Mouse (Mus musculus): ENCODE results near the gene Fam120a. TPM values are rescaled to one million over a fixed set of nuclear protein-coding genes. Genes with fewer than 3 reads are reported as not detected.

Gene Fam120a
- total and polyA plus RNA-seq, 3 experiments, result 66.2 to 119 (median 82.7) TPM

DNA sequence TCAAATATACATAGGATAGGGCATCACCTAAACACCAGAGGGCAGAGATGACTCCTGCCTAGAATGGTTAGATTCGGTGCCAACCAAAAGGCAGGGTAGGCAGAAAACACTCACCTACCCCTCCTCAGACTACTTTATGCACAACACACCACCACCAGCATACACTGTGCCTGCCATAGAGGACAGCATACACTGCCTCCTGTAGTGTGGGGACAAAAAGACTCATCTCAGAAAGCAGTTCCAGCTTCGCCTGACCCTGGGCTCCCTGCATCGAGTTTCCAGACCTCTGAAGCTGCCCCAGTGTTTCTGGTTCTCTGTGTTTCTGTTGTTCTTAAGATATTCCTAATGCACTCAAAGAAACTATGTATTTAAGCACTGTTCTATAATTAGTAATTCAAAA, 54.7 kb downstream of the Fam120a start:
- H3K27me3 ChIP-seq (ENCODE audit: control insufficient read depth in 1 of 2, insufficient read depth in 2 of 2, low read length in 2 of 2), result no peaks in the 10 kb centered on the region
- no peaks in the 10 kb centered on the region for H3K79me2 ChIP-seq (ENCODE audit: control insufficient read depth, insufficient read depth, low read length, poor library complexity)
- peaks cover 0 to 6% of the 10 kb centered on the region in 2 experiments; a peak in 2 of 4 replicates for H3K4me1 ChIP-seq (ENCODE audit: control insufficient read depth in 1 of 2, insufficient read depth in 2 of 2, low read length in 2 of 2)
- no peak overlapping the region for H3K27ac ChIP-seq (ENCODE audit: control insufficient read depth, low read depth, low read length)
- DNase-seq (ENCODE audit: low read depth, low spot score), result no peak
- H3K9me3 ChIP-seq (replicated peaks; ENCODE audit: insufficient read depth, low read length), result no peaks in the 10 kb centered on the region
- no peak for TF ChIP-seq TAL1 (IDR thresholded peaks at IDR 0.05; ENCODE audit: low read length)
- TF ChIP-seq USF2 (IDR thresholded peaks at IDR 0.05; ENCODE audit: borderline replicate concordance in 1 of 2, insufficient read depth in 1 of 2, low read depth in 1 of 2, low read length in 2 of 2), result no peak
- TF ChIP-seq CHD1 (IDR thresholded peaks at IDR 0.05; ENCODE audit: low read depth, low read length), result no peak
- TF ChIP-seq SMC3 (IDR thresholded peaks at IDR 0.05; ENCODE audit: low read depth, low read length), result no peak
- TF ChIP-seq MAZ (IDR thresholded peaks at IDR 0.05; ENCODE audit: low read depth, low read length), result no peak
- no peak for TF ChIP-seq TBP (IDR thresholded peaks at IDR 0.05; ENCODE audit: low read depth, low read length)
- TF ChIP-seq POLR2AphosphoS2 (IDR thresholded peaks at IDR 0.05; ENCODE audit: low read length), result no peak
- no peak for TF ChIP-seq ZKSCAN1 (IDR thresholded peaks at IDR 0.05; ENCODE audit: low read depth, low read length)
- no peak for TF ChIP-seq USF1 (IDR thresholded peaks at IDR 0.05; ENCODE audit: low read depth, low read length)
- no peak for TF ChIP-seq JUND (IDR thresholded peaks at IDR 0.05; ENCODE audit: low read depth, low read length)
- no peak for TF ChIP-seq ETS1 (IDR thresholded peaks at IDR 0.05; ENCODE audit: low read depth, low read length)
- no peak for TF ChIP-seq KAT2A (conservative IDR thresholded peaks at IDR 0.05; ENCODE audit: low read depth, low read length)
- no peak for TF ChIP-seq CTCF (IDR thresholded peaks at IDR 0.05 in 2 of 3, conservative IDR thresholded peaks at IDR 0.05 in 1 of 3; ENCODE audit: control insufficient read depth in 1 of 3, insufficient read depth in 1 of 3, low read depth in 2 of 3, low read length in 3 of 3, poor library complexity in 1 of 3, severe bottlenecking in 1 of 3)
- TF ChIP-seq MEF2A (IDR thresholded peaks at IDR 0.05; ENCODE audit: extremely low read depth, insufficient replicate concordance, low read depth, low read length, poor library complexity, severe bottlenecking), result no peak
- no peak for TF ChIP-seq POLR2A (IDR thresholded peaks at IDR 0.05; ENCODE audit: control insufficient read depth in 1 of 2, insufficient read depth in 1 of 2, low read depth in 1 of 2, low read length in 2 of 2, poor library complexity in 1 of 2)
- TF ChIP-seq HCFC1 (IDR thresholded peaks at IDR 0.05; ENCODE audit: low read depth, low read length), result no peak
- no peak for TF ChIP-seq MAFK (IDR thresholded peaks at IDR 0.05; ENCODE audit: borderline replicate concordance, low read depth, low read length)
- no peak overlapping the region for H3K9ac ChIP-seq (ENCODE audit: control insufficient read depth, low read depth, low read length, poor library complexity, severe bottlenecking)
- H3K4me3 ChIP-seq (ENCODE audit: control insufficient read depth in 1 of 2, insufficient read depth in 1 of 2, low read depth in 2 of 2, low read length in 2 of 2), result no peak overlapping the region
- H3K36me3 ChIP-seq (ENCODE audit: control insufficient read depth in 1 of 2, insufficient read depth in 2 of 2, low read length in 2 of 2), result peaks cover 3 to 47% of the 10 kb centered on the region in 2 experiments

- no peaks in the 10 kb centered on the region for H3K4me1 ChIP-seq (ENCODE audit: control insufficient read depth in 1 of 2, insufficient read depth in 2 of 2, low read length in 2 of 2)
- peaks cover 0 to 38% of the 10 kb centered on the region in 2 experiments; a peak in 2 of 4 replicates for H3K36me3 ChIP-seq (ENCODE audit: control insufficient read depth in 1 of 2, insufficient read depth in 2 of 2, low read length in 2 of 2)
- H3K79me2 ChIP-seq (ENCODE audit: control insufficient read depth, insufficient read depth, low read length, poor library complexity), result no peaks in the 10 kb centered on the region
- H3K27ac ChIP-seq (ENCODE audit: control insufficient read depth, low read depth, low read length), result no peak overlapping the region
- H3K9me3 ChIP-seq (replicated peaks; ENCODE audit: insufficient read depth, low read length), result no peaks in the 10 kb centered on the region
- H3K27me3 ChIP-seq (ENCODE audit: control insufficient read depth in 1 of 2, insufficient read depth in 2 of 2, low read length in 2 of 2), result no peaks in the 10 kb centered on the region
- no peak overlapping the region for H3K4me3 ChIP-seq (ENCODE audit: control insufficient read depth in 1 of 2, insufficient read depth in 1 of 2, low read depth in 2 of 2, low read length in 2 of 2)
- TF ChIP-seq SIN3A (IDR thresholded peaks at IDR 0.05; ENCODE audit: low read length) (no peak), POLR2AphosphoS5 (IDR thresholded peaks at IDR 0.05; ENCODE audit: borderline replicate concordance, low read depth, low read length) (no peak), KAT2A (conservative IDR thresholded peaks at IDR 0.05; ENCODE audit: low read depth, low read length) (no peak), ZNF384 (IDR thresholded peaks at IDR 0.05; ENCODE audit: low read depth, low read length) (no peak), EP300 (IDR thresholded peaks at IDR 0.05; ENCODE audit: low read depth in 1 of 2, low read length in 2 of 2) (no peak), JUND (IDR thresholded peaks at IDR 0.05; ENCODE audit: low read depth, low read length) (no peak)
- no peak for DNase-seq (ENCODE audit: low read depth, low spot score)
- no peak overlapping the region for H3K9ac ChIP-seq (ENCODE audit: control insufficient read depth, low read depth, low read length, poor library complexity, severe bottlenecking)
These were observed 56.4 kb downstream of the Fam120a start for GRCm38 (mm10) chr13:48911426-48911825.

All from MEL (cell line).